Mouse (Mus musculus) ES-E14 (cell line): Measurements from ENCODE around the gene Slc22a18.
A peak's percentile ranks its signal among the peaks of the same experiment; 100 is the strongest.

Source experiments
- CHD2 ChIP-seq: IDR thresholded peaks from 2 replicates; pipeline ENCODE4 v1.6.1; 2014; ENCODE audit warnings: mild to moderate bottlenecking, low read depth, low read length, inconsistent platforms
- HCFC1 ChIP-seq: IDR thresholded peaks from 2 replicates; pipeline ENCODE4 v1.6.1; 2012; ENCODE audit warnings: low read length, inconsistent platforms, borderline replicate concordance; ENCODE audit not compliant: insufficient read depth
- ZC3H11A ChIP-seq: IDR thresholded peaks from 2 replicates; pipeline ENCODE4 v1.6.1; 2012; ENCODE audit warnings: low read depth, mild to moderate bottlenecking, inconsistent platforms, low read length, borderline replicate concordance

- TF ChIP-seq CHD2 (no peak), ZC3H11A (no peak), HCFC1 (0 out of 2 replicates have a peak, but pooled peaks have one; percentile 27)
Observed at GRCm38 (mm10) chr7:143502418-143503200, 29.1 kb downstream of the Slc22a18 start, which contains the start of gene Phlda2.
